ENCODE assay signal across 9 mouse cellular contexts in the genomic region with DNA sequence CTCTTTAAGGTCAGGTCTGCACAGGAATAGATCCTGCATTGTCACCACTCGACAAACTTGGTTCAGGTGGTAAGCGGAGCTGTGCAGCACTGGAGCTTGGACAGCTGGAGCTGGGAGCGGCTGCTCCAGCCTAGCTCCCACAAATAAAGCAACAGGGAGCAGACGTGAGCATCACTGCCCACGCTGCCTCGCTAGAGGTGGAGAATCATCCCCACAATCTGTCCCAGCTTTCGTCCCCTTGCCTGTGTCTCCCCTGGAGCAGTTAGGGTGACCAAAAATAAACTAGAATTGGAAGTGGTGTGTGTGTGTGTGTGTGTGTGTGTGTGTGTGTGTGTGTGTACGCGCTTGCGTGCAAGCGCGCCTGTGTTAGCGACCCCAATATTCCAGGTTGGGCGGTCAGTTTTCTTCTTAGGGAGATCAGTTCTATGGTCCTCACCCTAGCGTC. TPM values are rescaled to one million over a fixed set of nuclear protein-coding genes. Genes with fewer than 3 reads are reported as not detected.
DNase-seq lines count a peak whose midpoint lies in the region; ATAC-seq and TF ChIP-seq lines count a peak whose summit lies in the region.
"Had no signal": no experiment of that assay in that cellular context is flagged by ENCODE, and none has a peak within 500 bp of the region (broad histone marks: within the 10 kb centered on the region; RNA-seq: fewer than 3 reads in every experiment).

No protein-coding gene starts in this region.

- TF ChIP-seq POLR2A in olfactory bulb, adult 2 months (IDR thresholded peaks at IDR 0.05; ENCODE audit: insufficient read depth, low read depth, low read length): no peak

- peak overlapping the region; percentile 93 for H3K4me2 ChIP-seq in embryonic facial prominence, embryonic 13.5 days
- H3K4me2 ChIP-seq in hindbrain, embryonic 14.5 days (replicated peaks): peak overlapping the region; percentile 74

- H3K9ac ChIP-seq in embryonic facial prominence, embryonic 13.5 days: peak overlapping the region; percentile 83
- peak overlapping the region; percentile 89 for H3K9ac ChIP-seq in hindbrain, embryonic 14.5 days

- no peaks in the 10 kb centered on the region for H3K36me3 ChIP-seq in megakaryocyte, embryonic 14.5 days (replicated peaks; ENCODE audit: low read length)
- no peaks in the 10 kb centered on the region for H3K36me3 ChIP-seq in embryonic facial prominence, embryonic 13.5 days
- no peaks in the 10 kb centered on the region for H3K36me3 ChIP-seq in hindbrain, embryonic 14.5 days (replicated peaks; ENCODE audit: control insufficient read depth, insufficient read depth)
- no peaks in the 10 kb centered on the region for H3K36me3 ChIP-seq in limb, embryonic 10.5 days

- H3K27me3 ChIP-seq in megakaryocyte, embryonic 14.5 days (replicated peaks): peaks cover 27% of the 10 kb centered on the region
- H3K27me3 ChIP-seq in embryonic facial prominence, embryonic 13.5 days: no peaks in the 10 kb centered on the region
- no peaks in the 10 kb centered on the region for H3K27me3 ChIP-seq in hindbrain, embryonic 14.5 days (ENCODE audit: control insufficient read depth, insufficient read depth, low read length)
- no peaks in the 10 kb centered on the region for H3K27me3 ChIP-seq in limb, embryonic 10.5 days (ENCODE audit: low read depth, poor library complexity, severe bottlenecking)

- no peak overlapping the region for H3K27ac ChIP-seq in embryonic facial prominence, embryonic 13.5 days
- H3K27ac ChIP-seq in hindbrain, embryonic 14.5 days: peak overlapping the region; percentile 93
- H3K27ac ChIP-seq in limb, embryonic 10.5 days: peak overlapping the region; percentile 94
- H3K27ac ChIP-seq in olfactory bulb, adult 2 months (ENCODE audit: insufficient read depth, low read depth, low read length): peak overlapping the region; percentile 95

- no peak for TF ChIP-seq CTCF in olfactory bulb, adult 2 months (IDR thresholded peaks at IDR 0.05; ENCODE audit: insufficient read depth, low read depth, low read length)

- peak; percentile 49 for DNase-seq in hindbrain, embryonic 14.5 days (ENCODE audit: low spot score)
- DNase-seq in limb, embryonic 10.5 days (ENCODE audit: low spot score): peak; percentile 48
- DNase-seq in gastrocnemius, postnatal 4 days (ENCODE audit: low spot score in 2 of 2): no peak
- DNase-seq in yolk sac, embryonic 10.5 days (ENCODE audit: low spot score): no peak

- ATAC-seq in megakaryocyte, adult 5-6 weeks (ENCODE audit: poor library complexity, severe bottlenecking): no peak
- ATAC-seq in embryonic facial prominence, embryonic 13.5 days (ENCODE audit: insufficient number of reproducible peaks, insufficient read depth, low FRiP score, low TSS enrichment, low read depth): no peak
- ATAC-seq in hindbrain, embryonic 14.5 days (ENCODE audit: low FRiP score): peak; percentile 63

- peaks cover 18% of the 10 kb centered on the region for H3K4me1 ChIP-seq in megakaryocyte, embryonic 14.5 days
- peaks cover 4% of the 10 kb centered on the region; the same call in 1 of the 2 replicates for H3K4me1 ChIP-seq in embryonic facial prominence, embryonic 13.5 days
- peaks cover 10% of the 10 kb centered on the region; the same call in 1 of the 2 replicates for H3K4me1 ChIP-seq in hindbrain, embryonic 14.5 days (replicated peaks; ENCODE audit: control insufficient read depth, insufficient read depth, low read length)
- H3K4me1 ChIP-seq in limb, embryonic 10.5 days: peaks cover 5% of the 10 kb centered on the region; the same call in 1 of the 2 replicates
- H3K4me1 ChIP-seq in olfactory bulb, adult 2 months (ENCODE audit: control insufficient read depth, insufficient read depth, low read length): 0 out of 2 replicates have a peak, but pooled peaks cover 4% of the 10 kb centered on the region

- 2% methylated on average over 15 of the region's 15 CpGs for WGBS in embryonic facial prominence, embryonic 13.5 days
- 8% methylated on average over 15 of the region's 15 CpGs for WGBS in hindbrain, embryonic 14.5 days
- 6% methylated on average over 15 of the region's 15 CpGs for WGBS in limb, embryonic 10.5 days
- under 1% methylated on average over 15 of the region's 15 CpGs for WGBS in olfactory bulb, adult 2 months

- no peaks in the 10 kb centered on the region for H3K9me3 ChIP-seq in megakaryocyte, embryonic 14.5 days
- H3K9me3 ChIP-seq in embryonic facial prominence, embryonic 13.5 days: no peaks in the 10 kb centered on the region
- no peaks in the 10 kb centered on the region for H3K9me3 ChIP-seq in hindbrain, embryonic 14.5 days (ENCODE audit: control insufficient read depth, low read length)
- H3K9me3 ChIP-seq in limb, embryonic 10.5 days (replicated peaks): no peaks in the 10 kb centered on the region

- peak overlapping the region; percentile 93 for H3K4me3 ChIP-seq in megakaryocyte, embryonic 14.5 days (replicated peaks)
- H3K4me3 ChIP-seq in embryonic facial prominence, embryonic 13.5 days: peak overlapping the region; percentile 68
- peak overlapping the region; percentile 93 for H3K4me3 ChIP-seq in hindbrain, embryonic 14.5 days (replicated peaks; ENCODE audit: low read length)
- peak overlapping the region; percentile 75 for H3K4me3 ChIP-seq in limb, embryonic 10.5 days
- peak overlapping the region; percentile 100 for H3K4me3 ChIP-seq in olfactory bulb, adult 2 months (ENCODE audit: insufficient read depth, low read depth, low read length)

RNA-seq across cellular contexts. Expression of gene Gucy1a2, which starts 1.0 kb away (rescaled TPM):
- polyA plus RNA-seq in megakaryocyte, embryonic 14.5 days (2012; ENCODE audit: insufficient read depth, low replicate concordance): not detected in 2 replicates
- not detected in 2 replicates for total RNA-seq in megakaryocyte, adult 5-6 weeks (2015)
- total RNA-seq in megakaryocyte, adult 5-6 weeks (2017): not detected in 2 replicates
- 1.4 and 1.5 TPM in 2 replicates for polyA plus RNA-seq in embryonic facial prominence, embryonic 13.5 days (2015; fragmentation: Nextera tagmentation; extraction: Ambion mirVana)
- 6.9 and 8.0 TPM in 2 replicates for polyA plus RNA-seq in hindbrain, embryonic 14.5 days (2014; fragmentation: Nextera tagmentation; extraction: Ambion mirVana)
- polyA plus RNA-seq in limb, embryonic 10.5 days (2016; fragmentation: Nextera tagmentation; extraction: Ambion mirVana): 1.9 and 2.2 TPM in 2 replicates
- not detected in 2 replicates for polyA plus RNA-seq in olfactory bulb, adult 2 months (2012; ENCODE audit: insufficient read depth, insufficient read length, low replicate concordance, missing spikeins)
- total RNA-seq in gastrocnemius, postnatal 4 days (2021): 10 to 100 TPM in 1 of 2 experiments, 1 to 10 TPM in 1; 8.7 to 10.4 TPM
- total RNA-seq: neutrophil, adult 5-6 weeks had no signal

Comparison
In these comparisons a context has a peak if more than half of its experiments do, and no peak if none do; other contexts are left out.
1. DNase-seq: peak in hindbrain, embryonic 14.5 days (single experiment) and limb, embryonic 10.5 days (single experiment); none in gastrocnemius, postnatal 4 days (0 of 2) and yolk sac, embryonic 10.5 days (single experiment).
2. Peak in every context shown above with its lines, with median percentiles within 50 percentile points of each other: H3K4me3 ChIP-seq.